Mouse (Mus musculus) thymus, adult 2 months (tissue): ENCODE measurements at regions not wholly inside any gene's neighbourhood (a gene's known extent, or its start where the extent isn't known, plus 50 kb on each side); places are given as distances from the start of the nearest gene placed in this dataset.

Source experiments
- CTCF ChIP-seq: fragments of 200-500 bp; IDR thresholded peaks from 2 replicates; pipeline ENCODE4 v1.5.1; 2012; ENCODE audit warnings: mild to moderate bottlenecking, control low read depth, low read length, moderate library complexity, borderline replicate concordance; ENCODE audit not compliant: control insufficient read depth, poor library complexity, insufficient read depth; ENCODE audit errors: extremely low read depth
- POLR2A ChIP-seq: fragments of 200-500 bp; IDR thresholded peaks from 2 replicates; pipeline ENCODE4 v1.6.1; 2012; ENCODE audit warnings: mild to moderate bottlenecking, low read length, control low read depth, moderate library complexity; ENCODE audit not compliant: control insufficient read depth, poor library complexity, insufficient read depth; ENCODE audit errors: extremely low read depth

GRCm38 (mm10) chr6:100430286-100430685 is 143.0 kb upstream of the Rybp start:
- no peak for TF ChIP-seq CTCF
- TF ChIP-seq POLR2A = no peak
